Mouse (Mus musculus) lung, postnatal 0 days (tissue): Measurements from ENCODE around the gene Gtf2a2.

Experiments used
- CTCF ChIP-seq: IDR thresholded peaks from 2 replicates; pipeline ENCODE4 v1.5.1; 2016; ENCODE audit warnings: antibody characterized with exemption, mild to moderate bottlenecking
- EP300 ChIP-seq: IDR thresholded peaks from 2 replicates; pipeline ENCODE4 v1.6.1; 2016; ENCODE audit warnings: antibody characterized with exemption, mild to moderate bottlenecking, control low read depth

GRCm38 (mm10) chr9:70032167-70032566, 19.8 kb downstream of the Gtf2a2 start:
- no peak for TF ChIP-seq CTCF
- no peak for TF ChIP-seq EP300
